Mouse (Mus musculus): ENCODE results near the gene Mto1. TPM values are rescaled to one million over a fixed set of nuclear protein-coding genes. Genes with fewer than 3 reads are reported as not detected.
"Not testable (repeated sequence)": the region's sequence is repeated elsewhere in the genome, so short reads cannot be mapped to it uniquely, and the experiment has no call there.

The Mto1 gene
- total and polyA plus RNA-seq, 2 experiments from 2014 or later = 19.6 to 27.5 TPM

DNA sequence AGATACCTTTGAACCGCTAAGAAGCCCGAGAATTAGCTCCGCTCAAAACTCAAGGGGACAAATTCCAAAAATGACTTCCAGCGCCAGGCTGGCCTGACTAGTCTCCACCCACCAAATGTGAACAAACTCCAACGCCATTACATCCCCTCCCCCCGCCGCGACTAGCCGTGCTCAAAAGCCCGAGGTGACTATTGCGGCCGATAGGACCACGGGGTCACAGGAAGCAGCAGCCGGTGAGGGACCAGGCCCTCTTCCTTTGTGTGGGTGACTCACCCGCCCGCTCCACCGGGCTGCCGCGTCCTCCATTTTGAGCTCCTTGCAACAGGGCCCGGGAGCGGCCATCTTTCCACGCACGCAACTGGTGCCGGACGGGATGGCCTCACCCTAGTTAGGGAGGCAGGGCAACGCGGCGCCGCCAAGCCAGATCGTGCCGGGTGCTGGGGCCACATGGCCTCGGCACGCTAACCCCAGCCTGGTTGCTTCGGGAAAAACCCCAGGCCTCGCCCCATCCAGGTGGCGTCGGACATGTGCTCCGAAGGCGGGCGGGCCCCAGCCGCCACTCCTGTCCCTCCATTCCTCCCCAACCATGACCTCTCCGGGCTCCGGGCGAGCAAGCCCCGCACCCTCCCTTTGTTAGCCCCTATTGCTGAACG is 32.8 kb downstream of the Mto1 start:
- ATAC-seq (peak; percentile 19), DNase-seq (peak; percentile 82)
- peaks cover 5% of the 10 kb centered on the region; the same call in 1 of the 2 replicates for H3K4me1 ChIP-seq (ENCODE audit: insufficient read depth)
- no peaks in the 10 kb centered on the region for H3K9me3 ChIP-seq (ENCODE audit: low read length)
- WGBS = under 1% methylated on average over 46 of the region's 46 CpGs
- H3K36me3 ChIP-seq (ENCODE audit: insufficient read depth) = peaks cover 34% of the 10 kb centered on the region
- no peaks in the 10 kb centered on the region for H3K27me3 ChIP-seq (ENCODE audit: insufficient read depth, low read length)
- peak overlapping the region; percentile 99 for H3K27ac ChIP-seq (ENCODE audit: low read depth, low read length)
- no peak for TF ChIP-seq CTCF (IDR thresholded peaks at IDR 0.05; ENCODE audit: low read depth)
- peak overlapping the region; percentile 98 for H3K4me3 ChIP-seq (ENCODE audit: low read depth, low read length)
- H3K4me2 ChIP-seq (ENCODE audit: low read depth) = peak overlapping the region; percentile 66
- H3K9ac ChIP-seq = peak overlapping the region; percentile 100

DNA sequence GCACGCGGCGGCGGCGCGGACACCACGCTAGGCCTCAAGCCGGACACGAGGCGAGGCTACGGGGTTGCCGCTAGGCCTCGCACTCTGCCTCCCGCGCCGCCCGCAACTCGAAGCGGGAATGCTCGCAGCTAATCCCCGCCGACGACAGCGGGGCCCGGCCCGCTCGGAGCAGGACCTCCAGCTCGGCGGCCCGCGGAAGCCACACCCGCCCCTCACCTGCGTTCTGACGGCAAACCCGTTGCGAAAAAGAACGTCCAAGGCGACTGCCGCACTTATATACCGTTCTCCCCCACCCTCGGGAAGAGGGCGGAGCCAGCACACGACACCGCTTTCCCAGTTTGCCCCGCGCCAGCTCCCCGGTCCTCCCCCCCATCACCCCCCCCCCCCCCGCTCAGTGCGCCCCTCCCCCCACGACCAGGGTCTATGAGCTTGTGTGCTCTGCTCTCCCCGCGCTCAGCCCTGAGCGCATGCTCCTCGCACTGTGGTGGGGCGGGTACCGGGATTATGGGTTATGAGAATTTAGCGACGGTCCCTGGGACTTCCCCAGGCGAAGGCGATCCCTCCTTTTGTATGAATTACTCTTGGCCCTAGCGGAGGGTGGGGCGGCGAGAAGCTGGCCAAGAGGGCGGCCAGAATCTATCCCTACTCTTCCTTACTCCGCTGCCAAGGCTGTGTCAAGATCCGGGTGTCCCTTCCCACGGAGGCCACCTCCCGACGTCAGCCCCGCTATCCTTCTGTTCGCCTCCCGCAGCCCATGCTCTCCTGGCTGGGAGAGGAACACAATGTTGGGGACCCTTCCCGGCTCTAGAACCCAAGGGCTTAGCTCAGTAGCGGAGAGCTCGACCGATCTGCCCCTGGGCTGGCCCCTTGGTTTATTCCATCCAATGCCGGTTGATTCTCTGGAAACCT is 33.7 kb downstream of the Mto1 start:
- H3K27ac ChIP-seq (ENCODE audit: low read depth, low read length) = peak overlapping the region; percentile 99
- peaks cover 28% of the 10 kb centered on the region for H3K36me3 ChIP-seq (ENCODE audit: insufficient read depth)
- TF ChIP-seq CTCF (IDR thresholded peaks at IDR 0.05; ENCODE audit: low read depth) = peak; percentile 18; the same call in 1 of the 2 replicates
- no peaks in the 10 kb centered on the region for H3K27me3 ChIP-seq (ENCODE audit: insufficient read depth, low read length)
- peaks cover 5% of the 10 kb centered on the region; the same call in 1 of the 2 replicates for H3K4me1 ChIP-seq (ENCODE audit: insufficient read depth)
- H3K9ac ChIP-seq = peak overlapping the region; percentile 100
- ATAC-seq (peak; percentile 98), DNase-seq (peak; percentile 98)
- H3K4me2 ChIP-seq (ENCODE audit: low read depth) = peak overlapping the region; percentile 66
- H3K4me3 ChIP-seq (ENCODE audit: low read depth, low read length) = peak overlapping the region; percentile 98
- no peaks in the 10 kb centered on the region for H3K9me3 ChIP-seq (ENCODE audit: low read length)
- WGBS = 2% methylated on average over 68 of the region's 77 CpGs

- Histone ChIP-seq H3K27me3 (ENCODE audit: insufficient read depth, low read length) (no peaks in the 10 kb centered on the region), H3K36me3 (ENCODE audit: insufficient read depth) (peaks cover 21% of the 10 kb centered on the region), H3K4me3 (ENCODE audit: low read depth, low read length) (peak overlapping the region; percentile 98), H3K4me2 (ENCODE audit: low read depth) (peak overlapping the region; percentile 58), H3K4me1 (ENCODE audit: insufficient read depth) (peaks cover 5% of the 10 kb centered on the region; the same call in 1 of the 2 replicates), H3K27ac (ENCODE audit: low read depth, low read length) (peak overlapping the region; percentile 99), H3K9ac (peak overlapping the region; percentile 90), H3K9me3 (ENCODE audit: low read length) (no peaks in the 10 kb centered on the region)
- no peak for TF ChIP-seq CTCF (IDR thresholded peaks at IDR 0.05; ENCODE audit: low read depth)
- 6% methylated on average over 3 of the region's 3 CpGs for WGBS
- peak; percentile 0 for ATAC-seq
- no peak for DNase-seq
Measured at GRCm38 (mm10) chr9:78482386-78482785, 34.4 kb downstream of the Mto1 start.

GRCm38 (mm10) chr9:78484660-78485059 is 36.7 kb downstream of the Mto1 start:
- Histone ChIP-seq H3K27me3 (ENCODE audit: insufficient read depth, low read length) (no peaks in the 10 kb centered on the region), H3K4me2 (ENCODE audit: low read depth) (no peak overlapping the region), H3K9ac (no peak overlapping the region), H3K9me3 (ENCODE audit: low read length) (no peaks in the 10 kb centered on the region), H3K4me3 (ENCODE audit: low read depth, low read length) (no peak overlapping the region), H3K36me3 (ENCODE audit: insufficient read depth) (0 out of 2 replicates have a peak, but pooled peaks cover under 1% of the 10 kb centered on the region), H3K27ac (ENCODE audit: low read depth, low read length) (no peak overlapping the region), H3K4me1 (ENCODE audit: insufficient read depth) (peaks cover under 1% of the 10 kb centered on the region)
- TF ChIP-seq CTCF (IDR thresholded peaks at IDR 0.05; ENCODE audit: low read depth) = no peak
- ATAC-seq (no peak), DNase-seq (no peak)
- WGBS = 76% methylated on average over 3 of the region's 3 CpGs

- not testable (repeated sequence) for H3K9me3 ChIP-seq (ENCODE audit: low read length); H3K4me2 ChIP-seq (ENCODE audit: low read depth); H3K27me3 ChIP-seq (ENCODE audit: insufficient read depth, low read length); H3K27ac ChIP-seq (ENCODE audit: low read depth, low read length); H3K4me1 ChIP-seq (ENCODE audit: insufficient read depth); H3K9ac ChIP-seq; ATAC-seq; H3K4me3 ChIP-seq (ENCODE audit: low read depth, low read length); H3K36me3 ChIP-seq (ENCODE audit: insufficient read depth); DNase-seq
- 97% methylated on average over 5 of the region's 5 CpGs for WGBS
Measured at GRCm38 (mm10) chr9:78488021-78488420, 40.0 kb downstream of the Mto1 start.

DNA sequence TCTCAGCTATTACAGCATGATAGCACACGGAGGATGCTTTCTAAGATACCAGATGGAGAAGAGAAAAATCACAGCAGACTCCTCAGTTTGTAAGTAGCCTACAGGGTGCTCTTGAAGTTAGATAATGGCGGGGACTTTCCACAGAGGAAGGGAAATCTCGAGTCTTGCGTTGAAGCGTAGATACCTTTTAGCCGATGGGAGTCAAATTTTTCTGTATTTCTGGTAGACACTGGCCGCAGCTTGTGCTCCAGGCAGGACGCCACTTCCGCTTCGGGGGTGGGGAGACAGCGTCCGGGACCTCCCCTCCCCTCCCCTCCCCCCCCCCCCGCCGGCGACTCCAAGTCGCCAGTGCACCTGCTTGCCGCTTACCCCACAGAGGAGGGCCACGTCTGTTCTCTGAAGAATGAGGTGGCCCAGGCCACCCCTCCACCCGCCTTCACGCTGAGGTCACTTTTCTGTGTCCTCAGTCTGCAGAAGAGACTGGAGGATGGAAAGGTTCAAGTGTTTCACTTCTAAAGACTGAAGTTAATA is 40.9 kb downstream of the Mto1 start, which contains the start of gene Eef1a1:
Gene Eef1a1, minus strand, starts transcription at position 262 of the 531 bp plus-strand sequence.
- 0 out of 2 replicates have a peak within 1 kb of the TSS, but pooled peaks have one; percentile 35 for H3K27ac ChIP-seq (ENCODE audit: low read depth, low read length)

More for the DNA sequence above, 40.9 kb downstream of the Mto1 start, which contains the start of gene Eef1a1:
- Histone ChIP-seq H3K9me3 (ENCODE audit: low read length) (no peaks in the 10 kb centered on the region), H3K4me3 (ENCODE audit: low read depth, low read length) (peak within 1 kb of the TSS; percentile 35), H3K36me3 (ENCODE audit: insufficient read depth) (no peaks in the 10 kb centered on the region), H3K9ac (peak within 1 kb of the TSS; percentile 49), H3K27me3 (ENCODE audit: insufficient read depth, low read length) (no peaks in the 10 kb centered on the region), H3K4me2 (ENCODE audit: low read depth) (peak within 1 kb of the TSS; percentile 65), H3K4me1 (ENCODE audit: insufficient read depth) (no peaks in the 10 kb centered on the region; the same call in 1 of the 2 replicates)
- no peak for TF ChIP-seq CTCF (IDR thresholded peaks at IDR 0.05; ENCODE audit: low read depth)
- peak; percentile 61 for ATAC-seq
- WGBS = 2% methylated on average over 17 of the region's 20 CpGs
- peak; percentile 35 for DNase-seq
